Mouse (Mus musculus): ENCODE measurements around the gene 4921511M17Rik.
"Not testable (repeated sequence)": the region's sequence is repeated elsewhere in the genome, so short reads cannot be mapped to it uniquely, and the experiment has no call there.

DNA sequence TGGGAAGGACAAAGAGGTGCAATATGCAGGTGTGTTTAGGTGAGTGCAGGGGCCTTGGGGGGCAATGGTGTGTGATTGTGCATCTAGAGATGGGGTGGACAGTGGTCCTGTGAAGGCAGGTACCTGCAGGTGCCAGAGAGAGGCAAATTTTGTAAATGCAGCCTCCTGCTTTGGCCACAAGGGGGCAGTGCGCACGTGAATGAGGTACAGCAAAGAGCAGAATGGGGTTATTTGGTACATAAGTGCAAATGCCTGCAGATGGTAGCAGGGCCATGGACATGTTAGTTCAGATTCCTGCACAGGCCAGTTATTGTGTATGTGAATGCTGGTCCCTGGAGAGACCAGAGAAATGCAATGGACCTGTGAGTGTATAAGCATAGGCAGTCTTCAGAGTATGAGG lies 56.7 kb downstream of the 4921511M17Rik start:
- not testable (repeated sequence) for TF ChIP-seq CTCF (conservative IDR thresholded peaks at IDR 0.05; ENCODE audit: insufficient read depth, insufficient read length, low read depth, low read length); POLR2A (IDR thresholded peaks at IDR 0.05; ENCODE audit: low read depth, low read length)

Measured in kidney, adult 2 months (tissue).